Mouse (Mus musculus) forebrain, postnatal 0 days (tissue): ENCODE measurements around the gene Cadps2. TPM values are rescaled to one million over a fixed set of nuclear protein-coding genes. Genes with fewer than 3 reads are reported as not detected.
A peak's percentile ranks its signal among the peaks of the same experiment; 100 is the strongest.

ENCODE experiments used
- ATAC-seq: fragments of 200-750 bp; cut with Nextera tagmentation; 2 replicates; pipeline ENCODE4 v1.8.0; 2017; ENCODE audit warnings: mild to moderate bottlenecking, moderate library complexity
- DNase-seq: peaks from one replicate; pipeline ENCODE4 v3.0.0-alpha.2; 2015
- H3K27ac ChIP-seq: fragments of 300-500 bp; sonication (generic); 2 replicates; pipeline ENCODE4 v1.5.1; 2014; ENCODE audit warnings: low read depth, mild to moderate bottlenecking, antibody characterized with exemption, low read length, moderate library complexity, mixed read lengths
- H3K27me3 ChIP-seq: fragments of 300-500 bp; sonication (generic); 2 replicates; pipeline ENCODE4 v1.6.1; 2014; ENCODE audit warnings: mild to moderate bottlenecking, low read length, mixed read lengths; ENCODE audit not compliant: insufficient read depth
- H3K36me3 ChIP-seq: fragments of 300-500 bp; sonication (generic); 2 replicates; pipeline ENCODE4 v1.6.1; 2014; ENCODE audit warnings: mild to moderate bottlenecking, moderate library complexity; ENCODE audit not compliant: insufficient read depth
- H3K4me1 ChIP-seq: fragments of 300-500 bp; sonication (generic); 2 replicates; pipeline ENCODE4 v1.6.1; 2014; ENCODE audit warnings: antibody characterized with exemption; ENCODE audit not compliant: insufficient read depth
- H3K4me2 ChIP-seq: fragments of 300-500 bp; sonication (generic); 2 replicates; pipeline ENCODE4 v1.6.1; 2014; ENCODE audit warnings: low read depth, mild to moderate bottlenecking, moderate library complexity
- H3K4me3 ChIP-seq: fragments of 300-500 bp; sonication (generic); 2 replicates; pipeline ENCODE4 v1.5.1; 2014; ENCODE audit warnings: low read depth, low read length, mixed read lengths
- H3K9ac ChIP-seq: fragments of 300-500 bp; sonication (generic); 2 replicates; pipeline ENCODE4 v1.6.1; 2014; ENCODE audit warnings: mild to moderate bottlenecking
- H3K9me3 ChIP-seq: fragments of 300-500 bp; sonication (generic); 2 replicates; pipeline ENCODE4 v1.6.1; 2016; ENCODE audit warnings: low read length
- CTCF ChIP-seq: sonication (generic); IDR thresholded peaks from 2 replicates; pipeline ENCODE4 v1.5.1; 2016; ENCODE audit warnings: antibody characterized with exemption, control low read depth, low read depth
- WGBS: fragments of 180-500 bp; shearing (Covaris S2); extraction: QIAGEN DNeasy Blood & Tissue Kit; methylation state at CpG from one replicate; pipeline ENCODE4 v1.1.7; 2014; 5-methylcytosine and 5-hydroxymethylcytosine counted together
- polyA plus RNA-seq: library from polyadenylated mRNA; unstranded; fragments of >200 nt; fragmentation: Nextera tagmentation; extraction: Ambion mirVana; gene quantifications from 2 replicates; pipeline ENCODE4 v1.2.1, GENCODE M21; 2015
- total RNA-seq: library from RNA; depleted of rRNA; stranded (reverse); fragments of >200 nt; gene quantifications from 2 replicates; pipeline ENCODE4 v1.2.3, GENCODE M21; 2014

Gene Cadps2
- total and polyA plus RNA-seq, 2 experiments from 2014 or later, result 7.0 to 24.8 TPM

DNA sequence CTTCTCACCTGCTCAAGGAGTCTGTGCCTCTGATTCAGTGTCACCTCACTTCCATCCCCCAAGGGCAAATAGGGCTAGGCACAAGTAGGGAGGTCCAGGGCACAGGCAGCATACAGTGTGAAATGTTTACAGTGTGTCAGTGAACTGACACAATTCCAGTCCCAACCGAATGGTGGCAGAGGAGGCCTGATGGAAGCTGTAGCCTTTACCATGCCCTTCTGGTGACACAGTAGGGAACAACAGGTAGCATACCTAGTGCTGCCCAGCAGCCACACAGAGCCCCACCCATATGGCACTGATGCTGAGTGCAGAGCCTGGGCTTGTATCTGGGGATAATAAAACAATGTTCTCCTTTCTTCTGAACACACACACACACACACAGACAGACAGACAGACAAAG, 61.6 kb downstream of the Cadps2 start:
- no peak overlapping the region for H3K4me2 ChIP-seq
- no peak overlapping the region for H3K4me3 ChIP-seq
- no peaks in the 10 kb centered on the region for H3K4me1 ChIP-seq
- no peaks in the 10 kb centered on the region for H3K9me3 ChIP-seq
- no peaks in the 10 kb centered on the region for H3K36me3 ChIP-seq
- DNase-seq, result no peak
- TF ChIP-seq CTCF, result no peak
- H3K27ac ChIP-seq, result no peak overlapping the region
- no peak for ATAC-seq
- H3K9ac ChIP-seq, result no peak overlapping the region
- no peaks in the 10 kb centered on the region for H3K27me3 ChIP-seq
- WGBS, result 47% methylated on average over 1 of the region's 1 CpGs

DNA sequence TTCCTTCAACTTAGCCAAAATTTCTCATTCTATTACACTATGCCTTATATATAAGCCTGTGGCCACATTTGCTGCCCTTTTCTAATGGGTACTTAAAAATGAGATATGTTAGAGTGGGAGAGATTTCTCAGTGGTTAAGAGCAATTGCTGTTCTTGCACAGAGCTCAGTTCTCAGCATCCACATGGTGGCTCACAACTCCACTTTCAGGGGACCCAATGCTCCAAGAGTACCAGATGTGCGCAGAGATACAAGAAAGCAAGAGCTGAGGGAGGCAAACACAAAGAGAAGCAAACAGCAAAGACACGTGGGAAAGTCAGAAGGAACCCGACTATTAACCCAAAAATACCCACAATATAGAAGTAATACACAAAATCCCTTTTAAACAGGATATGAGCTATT, 77.0 kb downstream of the Cadps2 start:
- peak; percentile 45; the same call in 1 of the 2 replicates for TF ChIP-seq CTCF
- DNase-seq (peak; percentile 35), ATAC-seq (peak; percentile 76)
- no peak overlapping the region for H3K9ac ChIP-seq
- no peaks in the 10 kb centered on the region for H3K27me3 ChIP-seq
- no peaks in the 10 kb centered on the region for H3K4me1 ChIP-seq
- H3K4me2 ChIP-seq, result no peak overlapping the region
- 55% methylated on average over 3 of the region's 3 CpGs for WGBS
- H3K36me3 ChIP-seq, result no peaks in the 10 kb centered on the region
- H3K9me3 ChIP-seq, result no peaks in the 10 kb centered on the region
- no peak overlapping the region for H3K4me3 ChIP-seq
- no peak overlapping the region for H3K27ac ChIP-seq

DNA sequence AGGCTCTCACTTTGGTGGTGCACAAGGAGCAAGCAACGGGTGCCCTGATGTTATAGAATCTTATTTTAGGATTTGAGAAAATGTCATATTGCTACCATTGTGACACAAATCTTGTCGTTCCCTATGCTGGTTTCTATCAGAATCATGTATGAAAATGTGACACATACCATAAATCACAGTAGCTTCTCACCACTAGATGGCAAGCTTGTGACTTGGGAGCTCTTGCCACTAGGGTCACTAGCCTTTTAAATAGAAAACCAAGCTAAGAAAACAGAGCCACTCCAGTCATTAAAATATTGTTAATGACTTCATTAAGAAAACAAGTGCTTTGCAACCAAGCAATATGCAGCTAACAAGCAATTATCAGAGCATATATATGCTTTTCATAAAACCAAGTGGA, 81.0 kb downstream of the Cadps2 start:
- Histone ChIP-seq H3K9me3 (no peaks in the 10 kb centered on the region), H3K27ac (no peak overlapping the region), H3K36me3 (no peaks in the 10 kb centered on the region), H3K9ac (no peak overlapping the region), H3K4me3 (no peak overlapping the region), H3K27me3 (no peaks in the 10 kb centered on the region), H3K4me1 (no peaks in the 10 kb centered on the region), H3K4me2 (no peak overlapping the region)
- WGBS, result 86% methylated on average over 2 of the region's 2 CpGs
- no peak for DNase-seq
- ATAC-seq, result no peak
- TF ChIP-seq CTCF, result peak; percentile 58

DNA sequence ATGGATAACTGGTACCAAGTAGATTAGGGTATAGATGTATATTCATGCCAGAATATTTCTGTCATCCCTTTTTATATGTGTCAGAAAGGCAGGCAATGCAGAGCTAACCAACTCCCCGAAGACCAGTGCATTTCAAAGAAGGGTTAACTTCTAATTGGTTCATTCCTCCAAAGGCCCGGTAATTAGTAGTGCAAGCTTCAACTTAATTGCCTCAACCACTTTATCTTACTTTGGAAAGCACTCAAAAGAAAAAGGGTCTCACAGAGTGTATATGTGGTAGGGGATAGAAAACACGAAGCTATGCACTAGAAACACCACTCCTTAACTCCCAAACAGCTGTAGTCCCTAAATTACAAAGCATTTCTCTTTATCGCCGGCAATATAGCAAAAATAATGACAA, 90.4 kb downstream of the Cadps2 start:
- no peaks in the 10 kb centered on the region for H3K9me3 ChIP-seq
- H3K4me3 ChIP-seq, result no peak overlapping the region
- no peak overlapping the region for H3K4me2 ChIP-seq
- DNase-seq (no peak), ATAC-seq (no peak)
- no peaks in the 10 kb centered on the region for H3K36me3 ChIP-seq
- H3K4me1 ChIP-seq, result no peaks in the 10 kb centered on the region
- H3K27me3 ChIP-seq, result no peaks in the 10 kb centered on the region
- H3K9ac ChIP-seq, result no peak overlapping the region
- no peak overlapping the region for H3K27ac ChIP-seq
- 22% methylated on average over 5 of the region's 5 CpGs for WGBS
- TF ChIP-seq CTCF, result no peak

DNA sequence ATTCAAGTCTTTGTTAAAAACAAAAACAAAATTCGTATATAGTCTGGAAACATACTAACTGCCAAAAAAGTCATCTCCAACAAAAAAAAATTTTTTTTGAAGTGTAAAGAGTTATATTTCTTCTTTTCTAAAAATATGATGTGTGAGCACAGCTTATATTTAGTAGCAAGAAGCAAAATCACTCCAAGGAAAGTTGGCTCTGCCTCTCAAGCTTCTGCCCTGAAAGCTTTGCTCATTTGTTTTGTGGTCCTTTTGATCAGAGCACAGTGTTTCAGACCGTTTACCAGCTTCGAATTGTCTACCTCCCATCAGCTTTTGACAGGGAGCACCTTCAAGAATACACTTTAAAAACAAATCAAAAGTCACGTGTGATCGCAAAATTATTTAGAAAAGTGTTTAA, 99.2 kb downstream of the Cadps2 start:
- no peaks in the 10 kb centered on the region for H3K9me3 ChIP-seq
- no peak for TF ChIP-seq CTCF
- DNase-seq (peak; percentile 26), ATAC-seq (no peak)
- H3K4me2 ChIP-seq, result no peak overlapping the region
- WGBS, result 52% methylated on average over 5 of the region's 5 CpGs
- no peaks in the 10 kb centered on the region for H3K27me3 ChIP-seq
- no peak overlapping the region for H3K27ac ChIP-seq
- H3K9ac ChIP-seq, result no peak overlapping the region
- no peak overlapping the region for H3K4me3 ChIP-seq
- no peaks in the 10 kb centered on the region for H3K36me3 ChIP-seq
- H3K4me1 ChIP-seq, result no peaks in the 10 kb centered on the region

DNA sequence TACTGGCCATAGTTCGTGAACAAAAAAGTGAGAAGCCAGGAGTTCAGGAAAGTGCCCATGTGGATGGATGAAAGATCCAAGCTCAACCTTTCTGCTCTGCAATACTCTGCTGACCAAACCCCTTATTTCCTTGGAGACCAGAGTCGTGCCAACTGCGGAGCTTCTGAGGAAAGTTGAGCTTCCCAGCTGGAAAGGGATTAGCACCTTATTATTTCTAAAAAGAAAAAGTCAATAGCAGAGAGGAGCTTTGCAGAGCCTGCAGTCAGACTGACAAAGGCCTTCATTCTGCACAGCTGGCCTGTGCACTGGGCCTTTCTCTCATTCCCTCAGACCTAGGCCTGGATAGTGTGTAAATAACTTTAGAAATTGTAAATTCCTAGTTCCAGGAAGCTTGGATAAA, 106.5 kb downstream of the Cadps2 start:
- H3K9me3 ChIP-seq, result no peaks in the 10 kb centered on the region
- no peak overlapping the region for H3K4me2 ChIP-seq
- 14% methylated on average over 3 of the region's 3 CpGs for WGBS
- H3K27me3 ChIP-seq, result no peaks in the 10 kb centered on the region
- DNase-seq (no peak), ATAC-seq (no peak)
- no peaks in the 10 kb centered on the region for H3K36me3 ChIP-seq
- H3K4me3 ChIP-seq, result no peak overlapping the region
- no peak overlapping the region for H3K27ac ChIP-seq
- H3K4me1 ChIP-seq, result no peaks in the 10 kb centered on the region
- H3K9ac ChIP-seq, result no peak overlapping the region
- TF ChIP-seq CTCF, result no peak

DNA sequence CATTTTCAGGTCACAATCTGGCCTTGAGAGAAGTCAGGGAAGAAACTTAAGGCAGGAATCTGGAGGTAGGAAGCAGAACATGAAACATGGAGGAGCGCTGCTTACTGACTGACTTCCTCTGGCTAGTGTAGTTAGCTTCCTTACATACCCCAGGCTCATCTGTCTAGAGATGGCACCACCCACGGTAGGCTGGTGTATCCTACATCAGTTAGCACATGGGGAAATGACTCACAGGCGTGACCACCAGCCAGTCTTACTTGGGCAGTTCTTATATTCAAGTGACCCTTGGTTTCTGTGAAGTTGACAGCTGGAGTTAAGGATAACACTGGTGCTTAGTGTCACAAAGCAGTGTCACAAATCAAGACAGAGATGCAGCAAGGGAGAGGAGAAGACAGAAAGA, 110.6 kb downstream of the Cadps2 start:
- TF ChIP-seq CTCF, result no peak
- Histone ChIP-seq H3K4me3 (no peak overlapping the region), H3K27me3 (no peaks in the 10 kb centered on the region), H3K9ac (no peak overlapping the region), H3K27ac (no peak overlapping the region), H3K36me3 (no peaks in the 10 kb centered on the region), H3K4me1 (no peaks in the 10 kb centered on the region), H3K9me3 (no peaks in the 10 kb centered on the region), H3K4me2 (no peak overlapping the region)
- 96% methylated on average over 3 of the region's 3 CpGs for WGBS
- ATAC-seq (no peak), DNase-seq (no peak)

DNA sequence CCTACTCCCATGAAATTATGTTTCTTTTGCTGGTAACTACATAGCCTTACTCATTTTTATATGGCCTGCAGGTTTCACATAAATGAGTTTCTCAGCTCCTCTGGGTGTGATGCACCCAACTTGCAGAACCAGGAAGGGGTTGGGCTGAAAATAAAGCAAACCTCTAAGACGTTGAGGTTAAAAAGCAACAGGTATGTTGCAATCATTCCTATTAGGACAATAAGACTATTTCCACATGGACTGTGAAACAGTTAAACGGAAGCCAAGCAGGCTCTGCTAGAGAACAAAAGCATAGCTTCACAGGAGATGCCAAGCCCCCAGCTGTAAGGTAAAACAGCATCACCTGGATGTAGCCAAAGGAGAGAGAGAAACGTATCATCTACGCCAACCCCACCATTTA, 115.5 kb downstream of the Cadps2 start:
- H3K9ac ChIP-seq, result no peak overlapping the region
- H3K4me2 ChIP-seq, result no peak overlapping the region
- no peaks in the 10 kb centered on the region for H3K36me3 ChIP-seq
- WGBS, result 86% methylated on average over 4 of the region's 4 CpGs
- H3K27ac ChIP-seq, result no peak overlapping the region
- H3K27me3 ChIP-seq, result no peaks in the 10 kb centered on the region
- H3K4me3 ChIP-seq, result no peak overlapping the region
- H3K4me1 ChIP-seq, result no peaks in the 10 kb centered on the region
- DNase-seq, result no peak
- TF ChIP-seq CTCF, result no peak
- ATAC-seq, result no peak
- no peaks in the 10 kb centered on the region for H3K9me3 ChIP-seq
